Mouse (Mus musculus) fibroblast of lung, adult 2 months (primary cell): ENCODE measurements around the gene Olfr191.
"Not testable (repeated sequence)": the region's sequence is repeated elsewhere in the genome, so short reads cannot be mapped to it uniquely, and the experiment has no call there.

Experiments used
- DNase-seq: peaks from one replicate; pipeline ENCODE4 v3.0.0-alpha.2; 2011; ENCODE audit warnings: low read depth

Olfr191 gene

GRCm38 (mm10) chr16:59089722-59090121 lies at the start of gene Olfr191:
Olfr191 (minus strand) TSS chr16:59089822.
- DNase-seq = not testable (repeated sequence)

- no peak for DNase-seq
These were observed 41.1 kb upstream of the Olfr191 start for GRCm38 (mm10) chr16:59130740-59131139.

- no peak for DNase-seq
These were observed 31.3 kb upstream of the Olfr191 start, which contains the start of gene Olfr194 for GRCm38 (mm10) chr16:59120969-59121368. Olfr194 (minus strand) TSS chr16:59121069.

GRCm38 (mm10) chr16:59111781-59112180 lies 22.2 kb upstream of the Olfr191 start, which contains the start of gene Olfr193:
Olfr193 (minus strand) TSS chr16:59111881.
- DNase-seq = no peak

- not testable (repeated sequence) for DNase-seq
These were observed 18.9 kb upstream of the Olfr191 start for GRCm38 (mm10) chr16:59108522-59108921.

- DNase-seq = no peak
These were observed 15.7 kb upstream of the Olfr191 start for GRCm38 (mm10) chr16:59105312-59105711.

GRCm38 (mm10) chr16:59081113-59081512 lies 8.5 kb downstream of the Olfr191 start:
- DNase-seq = not testable (repeated sequence)

GRCm38 (mm10) chr16:59077905-59078304 lies 11.7 kb downstream of the Olfr191 start, which contains the start of gene Olfr190:
Olfr190 (minus strand) TSS chr16:59078005.
- no peak for DNase-seq

GRCm38 (mm10) chr16:59073520-59073919 lies 16.1 kb downstream of the Olfr191 start:
- DNase-seq = no peak

- no peak for DNase-seq
These were observed 17.9 kb downstream of the Olfr191 start for GRCm38 (mm10) chr16:59071755-59072154.

GRCm38 (mm10) chr16:59062411-59062810 lies 27.2 kb downstream of the Olfr191 start:
- DNase-seq = not testable (repeated sequence)

GRCm38 (mm10) chr16:59049286-59049685 lies 40.3 kb downstream of the Olfr191 start:
- DNase-seq = not testable (repeated sequence)

- DNase-seq = no peak
These were observed 40.8 kb downstream of the Olfr191 start for GRCm38 (mm10) chr16:59048860-59049259.

GRCm38 (mm10) chr16:59047579-59047978 lies 42.0 kb downstream of the Olfr191 start:
- no peak for DNase-seq

- DNase-seq = no peak
These were observed 43.8 kb downstream of the Olfr191 start for GRCm38 (mm10) chr16:59045835-59046234.

- DNase-seq = no peak
These were observed 49.9 kb downstream of the Olfr191 start, which contains the start of gene Olfr187 for GRCm38 (mm10) chr16:59039710-59040109. Olfr187 (minus strand) TSS chr16:59039767.
